Mouse (Mus musculus) embryonic fibroblast, embryonic 13.5 days (primary cell): ENCODE results near the gene Tmem43.

Experiments used
- CTCF ChIP-seq: IDR thresholded peaks from 2 replicates; pipeline ENCODE4 v1.5.1; 2011; ENCODE audit warnings: mild to moderate bottlenecking, control low read depth, low read length, moderate library complexity, borderline replicate concordance; ENCODE audit not compliant: insufficient read depth
- POLR2A ChIP-seq: IDR thresholded peaks from 2 replicates; pipeline ENCODE4 v1.6.1; 2011; ENCODE audit warnings: low read depth, mild to moderate bottlenecking, control low read depth, low read length, moderate library complexity

- TF ChIP-seq CTCF (no peak), POLR2A (no peak)
Observed at GRCm38 (mm10) chr6:91424151-91424550, 49.4 kb upstream of the Tmem43 start.
